Mouse (Mus musculus): Measurements from ENCODE around the gene Gabbr1. TPM values are rescaled to one million over a fixed set of nuclear protein-coding genes. Genes with fewer than 3 reads are reported as not detected.

Gabbr1 gene
- polyA plus RNA-seq, 1 experiment: 135 TPM

DNA sequence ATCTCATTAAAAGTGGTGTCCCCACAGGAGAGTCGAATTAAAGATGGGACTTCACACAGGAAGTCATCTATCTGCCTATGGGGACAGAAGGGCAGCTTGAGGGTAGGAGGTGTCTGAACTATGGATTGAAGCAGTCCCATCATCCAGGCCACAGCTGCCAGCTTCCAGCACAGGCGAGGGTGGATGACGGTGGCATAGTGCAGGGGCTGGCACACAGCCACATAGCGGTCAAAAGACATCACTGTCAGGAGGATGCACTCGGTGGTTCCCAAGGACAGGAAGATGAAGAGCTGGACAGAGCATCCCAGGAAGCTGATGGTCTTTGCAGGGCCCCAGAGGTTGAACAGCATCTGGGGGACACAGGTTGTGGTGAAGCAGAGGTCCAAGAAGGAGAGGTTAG, 47.5 kb downstream of the Gabbr1 start:
- 83% methylated on average over 5 of the region's 5 CpGs for whole genome bisulfite sequencing
- TF ChIP-seq POLR2A (IDR thresholded peaks at IDR 0.05; ENCODE audit: control insufficient read depth, extremely low read depth, insufficient read depth, low read length, poor library complexity) (no peak), CTCF (IDR thresholded peaks at IDR 0.05; ENCODE audit: borderline replicate concordance, control insufficient read depth, extremely low read depth, insufficient read depth, low read length, poor library complexity) (no peak)
- Histone ChIP-seq H3K36me3 (ENCODE audit: control insufficient read depth, insufficient read depth, low read length) (no peaks in the 10 kb centered on the region), H3K4me3 (ENCODE audit: control insufficient read depth, insufficient read depth, low read length) (no peak overlapping the region), H3K27ac (ENCODE audit: control insufficient read depth, insufficient read depth, low read length) (no peak overlapping the region), H3K4me1 (replicated peaks; ENCODE audit: control insufficient read depth, insufficient read depth, low read length) (no peaks in the 10 kb centered on the region), H3K27me3 (ENCODE audit: control insufficient read depth, insufficient read depth, low read length) (no peaks in the 10 kb centered on the region)
- no peak for DNase-seq

DNA sequence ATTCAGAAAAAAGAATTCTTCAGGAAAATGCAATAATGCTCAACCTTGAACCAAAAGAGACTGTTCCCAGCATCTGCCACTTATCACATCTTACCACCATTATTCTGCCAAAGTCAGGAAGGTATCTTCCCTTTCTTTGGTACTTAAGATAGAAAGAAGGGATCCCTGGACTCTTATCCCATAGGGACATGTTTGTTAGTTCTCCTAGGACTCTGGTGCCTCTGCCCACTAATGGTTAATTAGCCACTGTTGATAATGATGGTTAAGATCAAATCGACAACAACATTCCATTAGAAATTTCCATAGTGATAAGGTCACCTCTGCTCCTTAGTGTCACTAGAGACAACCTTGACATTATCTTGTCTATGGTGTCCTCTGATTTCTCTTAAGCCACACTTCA, 52.4 kb downstream of the Gabbr1 start, which contains the start of gene Olfr91:
Gene Olfr91, minus strand, starts transcription at position 101 of the 400 bp plus-strand sequence.
- no peak for TF ChIP-seq POLR2A (IDR thresholded peaks at IDR 0.05; ENCODE audit: control insufficient read depth, extremely low read depth, insufficient read depth, low read length, poor library complexity)
- no peak for TF ChIP-seq CTCF (IDR thresholded peaks at IDR 0.05; ENCODE audit: borderline replicate concordance, control insufficient read depth, extremely low read depth, insufficient read depth, low read length, poor library complexity)
- Histone ChIP-seq H3K27me3 (ENCODE audit: control insufficient read depth, insufficient read depth, low read length) (no peaks in the 10 kb centered on the region), H3K36me3 (ENCODE audit: control insufficient read depth, insufficient read depth, low read length) (no peaks in the 10 kb centered on the region), H3K27ac (ENCODE audit: control insufficient read depth, insufficient read depth, low read length) (no peak within 1 kb of the TSS), H3K4me3 (ENCODE audit: control insufficient read depth, insufficient read depth, low read length) (no peak within 1 kb of the TSS), H3K4me1 (replicated peaks; ENCODE audit: control insufficient read depth, insufficient read depth, low read length) (no peaks in the 10 kb centered on the region)
- DNase-seq: no peak
- WGBS: 98% methylated on average over 1 of the region's 1 CpGs

GRCm38 (mm10) chr17:37119988-37120387, 74.2 kb downstream of the Gabbr1 start, which contains the start of gene Olfr92:
Gene Olfr92, minus strand, starts transcription at chr17:37120088.
- TF ChIP-seq POLR2A (IDR thresholded peaks at IDR 0.05; ENCODE audit: control insufficient read depth, extremely low read depth, insufficient read depth, low read length, poor library complexity): no peak
- TF ChIP-seq CTCF (IDR thresholded peaks at IDR 0.05; ENCODE audit: borderline replicate concordance, control insufficient read depth, extremely low read depth, insufficient read depth, low read length, poor library complexity): no peak
- no peaks in the 10 kb centered on the region for H3K27me3 ChIP-seq (ENCODE audit: control insufficient read depth, insufficient read depth, low read length)
- no peak within 1 kb of the TSS for H3K4me3 ChIP-seq (ENCODE audit: control insufficient read depth, insufficient read depth, low read length)
- no peaks in the 10 kb centered on the region for H3K4me1 ChIP-seq (replicated peaks; ENCODE audit: control insufficient read depth, insufficient read depth, low read length)
- H3K36me3 ChIP-seq (ENCODE audit: control insufficient read depth, insufficient read depth, low read length): no peaks in the 10 kb centered on the region
- no peak within 1 kb of the TSS for H3K27ac ChIP-seq (ENCODE audit: control insufficient read depth, insufficient read depth, low read length)
- WGBS: 93% methylated on average over 2 of the region's 2 CpGs
- DNase-seq: no peak

Other genes starting within 250 kb of the Gabbr1 start
- gene H2-M10.6, start 233.8 kb upstream of the Gabbr1 start, polyA plus RNA-seq (2012; rRNA removed): not detected in 2 replicates
- 32.0 and 39.9 TPM in 2 replicates for gene Trim26, start 208.8 kb upstream of the Gabbr1 start, polyA plus RNA-seq (2012; rRNA removed)
- gene Trim15, start 178.8 kb upstream of the Gabbr1 start, polyA plus RNA-seq (2012; rRNA removed): 0.13 and 0.30 TPM in 2 replicates
- gene Trim10, start 176.4 kb upstream of the Gabbr1 start, polyA plus RNA-seq (2012; rRNA removed): 0.09 TPM in 1 of 2 replicates, not detected in the other
- gene Trim40, start 155.8 kb upstream of the Gabbr1 start, polyA plus RNA-seq (2012; rRNA removed): 0.38 and 0.71 TPM in 2 replicates
- 0.31 and 0.38 TPM in 2 replicates for gene Trim31, start 147.8 kb upstream of the Gabbr1 start, polyA plus RNA-seq (2012; rRNA removed)
- 3.8 and 4.2 TPM in 2 replicates for gene Rnf39, start 103.0 kb upstream of the Gabbr1 start, polyA plus RNA-seq (2012; rRNA removed)
- 61.5 and 82.3 TPM in 2 replicates for gene Ppp1r11, start 94.2 kb upstream of the Gabbr1 start, polyA plus RNA-seq (2012; rRNA removed)
- gene Znrd1, start 87.4 kb upstream of the Gabbr1 start, polyA plus RNA-seq (2012; rRNA removed): 54.1 and 58.7 TPM in 2 replicates
- gene Znrd1as, start 87.4 kb upstream of the Gabbr1 start, polyA plus RNA-seq (2012; rRNA removed): 0.85 and 1.0 TPM in 2 replicates
- gene 2410137M14Rik, start 64.7 kb upstream of the Gabbr1 start, polyA plus RNA-seq (2012; rRNA removed): not detected in 2 replicates
- 0.32 and 0.34 TPM in 2 replicates for gene H2-M5, start 56.4 kb upstream of the Gabbr1 start, polyA plus RNA-seq (2012; rRNA removed)
- gene Zfp57, start 44.8 kb upstream of the Gabbr1 start, polyA plus RNA-seq (2012; rRNA removed): 0.94 and 1.1 TPM in 2 replicates
- not detected in 2 replicates for gene Mog, start 22.6 kb upstream of the Gabbr1 start, polyA plus RNA-seq (2012; rRNA removed)
- not detected in 2 replicates for gene Olfr90, start 42.5 kb downstream of the Gabbr1 start, polyA plus RNA-seq (2012; rRNA removed)
- gene Olfr91, start 52.3 kb downstream of the Gabbr1 start, polyA plus RNA-seq (2012; rRNA removed): not detected in 2 replicates
- gene Olfr92, start 74.1 kb downstream of the Gabbr1 start, polyA plus RNA-seq (2012; rRNA removed): not detected in 2 replicates
- gene Olfr93, start 115.5 kb downstream of the Gabbr1 start, polyA plus RNA-seq (2012; rRNA removed): 0.09 TPM in 1 of 2 replicates, not detected in the other
- gene Ubd, start 147.9 kb downstream of the Gabbr1 start, polyA plus RNA-seq (2012; rRNA removed): 34.0 and 39.1 TPM in 2 replicates
- gene Olfr94, start 155.0 kb downstream of the Gabbr1 start, polyA plus RNA-seq (2012; rRNA removed): not detected in 2 replicates
- gene Olfr95, start 167.2 kb downstream of the Gabbr1 start, polyA plus RNA-seq (2012; rRNA removed): 0.03 TPM in 1 of 2 replicates, not detected in the other
- not detected in 2 replicates for gene Olfr96, start 174.2 kb downstream of the Gabbr1 start, polyA plus RNA-seq (2012; rRNA removed)
- gene Olfr97, start 191.4 kb downstream of the Gabbr1 start, polyA plus RNA-seq (2012; rRNA removed): not detected in 2 replicates
- gene Olfr98, start 217.8 kb downstream of the Gabbr1 start, polyA plus RNA-seq (2012; rRNA removed): not detected in 2 replicates
- 24.2 and 24.3 TPM in 2 replicates for gene H2-M3, start 224.3 kb downstream of the Gabbr1 start, polyA plus RNA-seq (2012; rRNA removed)
- gene Olfr99, start 237.5 kb downstream of the Gabbr1 start, polyA plus RNA-seq (2012; rRNA removed): not detected in 2 replicates

Data from thymus, adult 2 months (tissue).